Mouse (Mus musculus) liver, embryonic 13.5 days (tissue): Measurements from ENCODE around the gene Nfib. TPM values are rescaled to one million over a fixed set of nuclear protein-coding genes. Genes with fewer than 3 reads are reported as not detected.

Experiments used
- ATAC-seq: fragments of 200-750 bp; cut with Nextera tagmentation; 2 replicates; pipeline ENCODE4 v1.8.0; 2017; ENCODE audit warnings: low read depth, mild to moderate bottlenecking, moderate number of reproducible peaks, moderate library complexity
- DNase-seq: peaks from one replicate; pipeline ENCODE4 v3.0.0; 2022
- H3K27ac ChIP-seq: fragments of 300-500 bp; sonication (generic); 2 replicates; pipeline ENCODE4 v1.5.1; 2015; ENCODE audit warnings: moderate library complexity, mild to moderate bottlenecking, inconsistent platforms
- H3K27me3 ChIP-seq: fragments of 300-500 bp; sonication (generic); 2 replicates; pipeline ENCODE4 v1.6.1; 2015; ENCODE audit warnings: mild to moderate bottlenecking, inconsistent platforms
- H3K36me3 ChIP-seq: fragments of 300-500 bp; sonication (generic); 2 replicates; pipeline ENCODE4 v1.6.1; 2015; ENCODE audit warnings: mild to moderate bottlenecking, inconsistent platforms
- H3K4me1 ChIP-seq: fragments of 300-500 bp; sonication (generic); replicated peaks from 2 replicates; pipeline ENCODE4 v1.6.1; 2015; ENCODE audit warnings: inconsistent platforms
- H3K4me2 ChIP-seq: fragments of 300-500 bp; sonication (generic); 2 replicates; pipeline ENCODE4 v1.6.1; 2015; ENCODE audit warnings: inconsistent platforms, mild to moderate bottlenecking, moderate library complexity
- H3K4me3 ChIP-seq: fragments of 300-500 bp; sonication (generic); replicated peaks from 2 replicates; pipeline ENCODE4 v1.5.1; 2015; ENCODE audit warnings: mild to moderate bottlenecking, inconsistent platforms
- H3K9ac ChIP-seq: fragments of 300-500 bp; sonication (generic); 2 replicates; pipeline ENCODE4 v1.6.1; 2015; ENCODE audit warnings: mild to moderate bottlenecking, inconsistent platforms
- H3K9me3 ChIP-seq: fragments of 300-500 bp; sonication (generic); replicated peaks from 2 replicates; pipeline ENCODE4 v1.6.1; 2016; ENCODE audit warnings: inconsistent platforms
- WGBS: fragments of 180-500 bp; shearing (Covaris S2); methylation state at CpG from one replicate; pipeline ENCODE4 v1.1.7; 2015; ENCODE audit not compliant: insufficient replicate concordance; 5-methylcytosine and 5-hydroxymethylcytosine counted together
- polyA plus RNA-seq: library from polyadenylated mRNA; unstranded; fragments of >200 nt; fragmentation: Nextera tagmentation; extraction: Ambion mirVana; gene quantifications from 2 replicates; pipeline ENCODE4 v1.2.1, GENCODE M21; 2015

Gene Nfib
- polyA plus RNA-seq, 1 experiment from 2014 or later, result 4.9 TPM

GRCm38 (mm10) chr4:82543398-82543740 is 162.2 kb downstream of the Nfib start:
- DNase-seq, result no peak
- WGBS, result 68% methylated on average over 4 of the region's 4 CpGs
- Histone ChIP-seq H3K9ac (no peak overlapping the region), H3K4me1 (no peaks in the 10 kb centered on the region), H3K36me3 (no peaks in the 10 kb centered on the region), H3K4me2 (no peak overlapping the region), H3K4me3 (no peak overlapping the region), H3K27ac (no peak overlapping the region), H3K9me3 (no peaks in the 10 kb centered on the region), H3K27me3 (peaks cover 20% of the 10 kb centered on the region)
- no peak for ATAC-seq

GRCm38 (mm10) chr4:82542656-82543397 is 162.7 kb downstream of the Nfib start:
- Histone ChIP-seq H3K36me3 (no peaks in the 10 kb centered on the region), H3K4me3 (no peak overlapping the region), H3K27ac (no peak overlapping the region), H3K27me3 (peaks cover 25% of the 10 kb centered on the region), H3K9me3 (no peaks in the 10 kb centered on the region), H3K4me2 (no peak overlapping the region), H3K9ac (no peak overlapping the region), H3K4me1 (no peaks in the 10 kb centered on the region)
- no peak for ATAC-seq
- no peak for DNase-seq
- whole genome bisulfite sequencing, result 56% methylated on average over 10 of the region's 10 CpGs

GRCm38 (mm10) chr4:82541894-82542510 is 163.5 kb downstream of the Nfib start:
- ATAC-seq (no peak), DNase-seq (peak; percentile 3)
- Histone ChIP-seq H3K27me3 (peaks cover 33% of the 10 kb centered on the region), H3K27ac (no peak overlapping the region), H3K36me3 (no peaks in the 10 kb centered on the region), H3K4me1 (0 out of 2 replicates have a peak, but pooled peaks cover 2% of the 10 kb centered on the region), H3K4me3 (no peak overlapping the region), H3K9ac (no peak overlapping the region), H3K4me2 (no peak overlapping the region), H3K9me3 (no peaks in the 10 kb centered on the region)
- 24% methylated on average over 7 of the region's 7 CpGs for WGBS

GRCm38 (mm10) chr4:82540466-82540990 is 165.0 kb downstream of the Nfib start:
- H3K9me3 ChIP-seq, result no peaks in the 10 kb centered on the region
- 50% methylated on average over 5 of the region's 5 CpGs for WGBS
- peaks cover 48% of the 10 kb centered on the region for H3K27me3 ChIP-seq
- no peaks in the 10 kb centered on the region for H3K36me3 ChIP-seq
- no peak overlapping the region for H3K27ac ChIP-seq
- no peak overlapping the region for H3K4me3 ChIP-seq
- ATAC-seq (no peak), DNase-seq (no peak)
- no peak overlapping the region for H3K9ac ChIP-seq
- no peak overlapping the region for H3K4me2 ChIP-seq
- 0 out of 2 replicates have a peak, but pooled peaks cover 2% of the 10 kb centered on the region for H3K4me1 ChIP-seq

- H3K27me3 ChIP-seq, result peaks cover 53% of the 10 kb centered on the region
- H3K4me2 ChIP-seq, result no peak overlapping the region
- no peak overlapping the region for H3K9ac ChIP-seq
- H3K4me3 ChIP-seq, result no peak overlapping the region
- H3K9me3 ChIP-seq, result no peaks in the 10 kb centered on the region
- no peaks in the 10 kb centered on the region for H3K36me3 ChIP-seq
- 0 out of 2 replicates have a peak, but pooled peaks cover 2% of the 10 kb centered on the region for H3K4me1 ChIP-seq
- no peak overlapping the region for H3K27ac ChIP-seq
- ATAC-seq (no peak), DNase-seq (no peak)
- 39% methylated on average over 2 of the region's 2 CpGs for WGBS
Measured at GRCm38 (mm10) chr4:82540048-82540410, 165.5 kb downstream of the Nfib start.

GRCm38 (mm10) chr4:82539406-82540047 is 166.0 kb downstream of the Nfib start:
- Histone ChIP-seq H3K4me2 (no peak overlapping the region), H3K27ac (no peak overlapping the region), H3K9me3 (no peaks in the 10 kb centered on the region), H3K9ac (no peak overlapping the region), H3K36me3 (no peaks in the 10 kb centered on the region), H3K27me3 (peaks cover 58% of the 10 kb centered on the region), H3K4me3 (no peak overlapping the region), H3K4me1 (0 out of 2 replicates have a peak, but pooled peaks cover 2% of the 10 kb centered on the region)
- 16% methylated on average over 8 of the region's 8 CpGs for WGBS
- ATAC-seq (no peak), DNase-seq (no peak)

GRCm38 (mm10) chr4:82538815-82539214 is 166.7 kb downstream of the Nfib start:
- H3K4me2 ChIP-seq, result peak overlapping the region; percentile 49
- DNase-seq, result no peak
- H3K27ac ChIP-seq, result no peak overlapping the region
- no peaks in the 10 kb centered on the region for H3K9me3 ChIP-seq
- peak overlapping the region; percentile 9; the same call in 1 of the 2 replicates for H3K9ac ChIP-seq
- WGBS, result 3% methylated on average over 9 of the region's 9 CpGs
- peaks cover 61% of the 10 kb centered on the region for H3K27me3 ChIP-seq
- 0 out of 2 replicates have a peak, but pooled peaks cover 2% of the 10 kb centered on the region for H3K4me1 ChIP-seq
- no peak for ATAC-seq
- H3K4me3 ChIP-seq, result peak overlapping the region; percentile 21
- no peaks in the 10 kb centered on the region for H3K36me3 ChIP-seq

GRCm38 (mm10) chr4:82538069-82538811 is 167.3 kb downstream of the Nfib start:
- H3K9me3 ChIP-seq, result no peaks in the 10 kb centered on the region
- peak overlapping the region; percentile 9; the same call in 1 of the 2 replicates for H3K9ac ChIP-seq
- 2% methylated on average over 30 of the region's 30 CpGs for WGBS
- peak overlapping the region; percentile 21 for H3K4me3 ChIP-seq
- H3K27ac ChIP-seq, result no peak overlapping the region
- peak overlapping the region; percentile 49 for H3K4me2 ChIP-seq
- H3K4me1 ChIP-seq, result 0 out of 2 replicates have a peak, but pooled peaks cover 2% of the 10 kb centered on the region
- peaks cover 62% of the 10 kb centered on the region for H3K27me3 ChIP-seq
- DNase-seq (no peak), ATAC-seq (no peak)
- no peaks in the 10 kb centered on the region for H3K36me3 ChIP-seq

- no peak overlapping the region for H3K27ac ChIP-seq
- DNase-seq, result no peak
- peak overlapping the region; percentile 21 for H3K4me3 ChIP-seq
- H3K27me3 ChIP-seq, result peaks cover 62% of the 10 kb centered on the region
- WGBS, result 3% methylated on average over 28 of the region's 28 CpGs
- H3K36me3 ChIP-seq, result no peaks in the 10 kb centered on the region
- no peaks in the 10 kb centered on the region for H3K9me3 ChIP-seq
- 0 out of 2 replicates have a peak, but pooled peaks cover 2% of the 10 kb centered on the region for H3K4me1 ChIP-seq
- H3K9ac ChIP-seq, result 0 out of 2 replicates have a peak overlapping the region, but pooled peaks have one; percentile 13
- no peak for ATAC-seq
- H3K4me2 ChIP-seq, result peak overlapping the region; percentile 49
Measured at GRCm38 (mm10) chr4:82537279-82537967, 168.1 kb downstream of the Nfib start.

- H3K27me3 ChIP-seq, result peaks cover 62% of the 10 kb centered on the region
Measured at GRCm38 (mm10) chr4:82536435-82537278, 168.9 kb downstream of the Nfib start.

More at GRCm38 (mm10) chr4:82536435-82537278, 168.9 kb downstream of the Nfib start:
- no peak overlapping the region for H3K27ac ChIP-seq
- H3K9me3 ChIP-seq, result no peaks in the 10 kb centered on the region
- no peak for ATAC-seq
- peak overlapping the region; percentile 21 for H3K4me3 ChIP-seq
- H3K36me3 ChIP-seq, result no peaks in the 10 kb centered on the region
- no peak overlapping the region for H3K9ac ChIP-seq
- H3K4me2 ChIP-seq, result peak overlapping the region; percentile 49
- DNase-seq, result no peak
- WGBS, result 8% methylated on average over 36 of the region's 36 CpGs
- 0 out of 2 replicates have a peak, but pooled peaks cover 5% of the 10 kb centered on the region for H3K4me1 ChIP-seq
